Mouse (Mus musculus): ENCODE data around the gene Nsg2.

Gene Nsg2

GRCm38 (mm10) chr11:32013014-32013427 lies 12.8 kb downstream of the Nsg2 start:
- no peak for DNase-seq

GRCm38 (mm10) chr11:32013561-32013960 lies 13.3 kb downstream of the Nsg2 start:
- DNase-seq: no peak

GRCm38 (mm10) chr11:32018201-32018600 lies 17.9 kb downstream of the Nsg2 start:
- DNase-seq: no peak

GRCm38 (mm10) chr11:32020031-32020965 lies 20.0 kb downstream of the Nsg2 start:
- peak; percentile 88 for DNase-seq

- DNase-seq: no peak
Measured at GRCm38 (mm10) chr11:32026634-32027033, 26.4 kb downstream of the Nsg2 start.

GRCm38 (mm10) chr11:32027474-32028342 lies 27.4 kb downstream of the Nsg2 start:
- no peak for DNase-seq

GRCm38 (mm10) chr11:32028605-32029004 lies 28.3 kb downstream of the Nsg2 start:
- DNase-seq: no peak

GRCm38 (mm10) chr11:32029356-32029755 lies 29.1 kb downstream of the Nsg2 start:
- no peak for DNase-seq

GRCm38 (mm10) chr11:32031396-32031795 lies 31.1 kb downstream of the Nsg2 start:
- no peak for DNase-seq

- DNase-seq: no peak
Measured at GRCm38 (mm10) chr11:32032053-32032452, 31.8 kb downstream of the Nsg2 start.

GRCm38 (mm10) chr11:32035831-32036230 lies 35.6 kb downstream of the Nsg2 start:
- DNase-seq: no peak

GRCm38 (mm10) chr11:32039656-32040055 lies 39.4 kb downstream of the Nsg2 start:
- DNase-seq: no peak

GRCm38 (mm10) chr11:32057389-32057788 lies 57.1 kb downstream of the Nsg2 start:
- no peak for DNase-seq

- no peak for DNase-seq
Measured at GRCm38 (mm10) chr11:32057861-32058260, 57.6 kb downstream of the Nsg2 start.

- DNase-seq: no peak
Measured at GRCm38 (mm10) chr11:32061020-32061419, 60.8 kb downstream of the Nsg2 start.

GRCm38 (mm10) chr11:32061874-32062273 lies 61.6 kb downstream of the Nsg2 start:
- no peak for DNase-seq

GRCm38 (mm10) chr11:32063775-32064510 lies 63.7 kb downstream of the Nsg2 start:
- DNase-seq: no peak

- no peak for DNase-seq
Measured at GRCm38 (mm10) chr11:32064511-32064862, 64.2 kb downstream of the Nsg2 start.

- DNase-seq: no peak
Measured at GRCm38 (mm10) chr11:32068736-32069490, 68.7 kb downstream of the Nsg2 start.

- no peak for DNase-seq
Measured at GRCm38 (mm10) chr11:32075163-32075562, 74.9 kb downstream of the Nsg2 start.

GRCm38 (mm10) chr11:32083462-32083861 lies 83.2 kb downstream of the Nsg2 start:
- DNase-seq: no peak

GRCm38 (mm10) chr11:32086525-32086924 lies 86.3 kb downstream of the Nsg2 start:
- DNase-seq: no peak

Measured in heart, adult 11 months (tissue).